In genomic region chr2:122149316-122149715, GRCm38 (mm10) we compare ENCODE assay signal across 11 mouse cellular contexts. TPM values are rescaled to one million over a fixed set of nuclear protein-coding genes. Genes with fewer than 3 reads are reported as not detected.
DNase-seq lines count a peak whose midpoint lies in the region; ATAC-seq and TF ChIP-seq lines count a peak whose summit lies in the region.
"Had no signal": no experiment of that assay in that cellular context is flagged by ENCODE, and none has a peak within 500 bp of the region (broad histone marks: within the 10 kb centered on the region; RNA-seq: fewer than 3 reads in every experiment).

No protein-coding gene starts in this region.

- H3K36me3 ChIP-seq in heart, adult 2 months (ENCODE audit: control insufficient read depth, insufficient read depth, low read length), result peaks cover 23% of the 10 kb centered on the region
- H3K36me3 ChIP-seq in lung, embryonic 15.5 days, result peaks cover 16% of the 10 kb centered on the region; the same call in 1 of the 2 replicates
- H3K36me3 ChIP-seq in intestine, embryonic 15.5 days, result no peaks in the 10 kb centered on the region
- no peaks in the 10 kb centered on the region for H3K36me3 ChIP-seq in stomach, embryonic 15.5 days
- H3K36me3 ChIP-seq: neural tube, embryonic 12.5 days had no signal

- intact Hi-C loops in heart, adult 2 months (cut with DNase I), result no loop called here

- TF ChIP-seq POLR2A in heart, adult 2 months (IDR thresholded peaks at IDR 0.05; ENCODE audit: insufficient read depth, low read depth, low read length), result no peak

- peaks cover 8% of the 10 kb centered on the region for H3K4me1 ChIP-seq in heart, adult 2 months (ENCODE audit: control insufficient read depth, insufficient read depth, low read length)
- peaks cover 9% of the 10 kb centered on the region; the same call in 1 of the 2 replicates for H3K4me1 ChIP-seq in lung, embryonic 15.5 days
- no peaks in the 10 kb centered on the region for H3K4me1 ChIP-seq in intestine, embryonic 15.5 days (replicated peaks)
- H3K4me1 ChIP-seq in stomach, embryonic 15.5 days, result peaks cover 16% of the 10 kb centered on the region; the same call in 1 of the 2 replicates

- H3K9me3 ChIP-seq in lung, embryonic 15.5 days, result no peaks in the 10 kb centered on the region
- H3K9me3 ChIP-seq in intestine, embryonic 15.5 days, result no peaks in the 10 kb centered on the region
- H3K9me3 ChIP-seq in stomach, embryonic 15.5 days, result no peaks in the 10 kb centered on the region
- H3K9me3 ChIP-seq: neural tube, embryonic 12.5 days had no signal

- H3K27me3 ChIP-seq in heart, adult 2 months (ENCODE audit: control insufficient read depth, insufficient read depth, low read length), result no peaks in the 10 kb centered on the region
- no peaks in the 10 kb centered on the region for H3K27me3 ChIP-seq in lung, embryonic 15.5 days
- H3K27me3 ChIP-seq in intestine, embryonic 15.5 days (replicated peaks), result no peaks in the 10 kb centered on the region
- no peaks in the 10 kb centered on the region for H3K27me3 ChIP-seq in stomach, embryonic 15.5 days (replicated peaks)
- H3K27me3 ChIP-seq: neural tube, embryonic 12.5 days had no signal

- peaks cover 2% of the 10 kb centered on the region for H3K79me2 ChIP-seq in heart, adult 2 months (replicated peaks; ENCODE audit: control insufficient read depth, insufficient read depth, low read length)

- H3K4me2 ChIP-seq in lung, embryonic 15.5 days, result peak overlapping the region; percentile 55
- peak overlapping the region; percentile 66; the same call in 1 of the 2 replicates for H3K4me2 ChIP-seq in intestine, embryonic 15.5 days (replicated peaks)
- H3K4me2 ChIP-seq in stomach, embryonic 15.5 days, result peak overlapping the region; percentile 81; the same call in 1 of the 2 replicates

- DNase-seq in heart, adult 2 months, result no peak
- no peak for DNase-seq in heart, adult 8-10 months (ENCODE audit: low spot score)
- DNase-seq in lung, postnatal 36 days, result no peak
- DNase-seq in left cerebral cortex, adult 9 months (ENCODE audit: low spot score in 2 of 2), result no peak
- DNase-seq: adrenal gland, postnatal 14 days; left cerebral cortex, postnatal 4 days had no signal

- no peak for ATAC-seq in lung, embryonic 15.5 days (ENCODE audit: borderline replicate concordance, extremely low read depth, low FRiP score, low TSS enrichment)
- ATAC-seq in intestine, embryonic 15.5 days, result no peak
- ATAC-seq in stomach, embryonic 15.5 days (ENCODE audit: insufficient read depth, low FRiP score, low read depth), result no peak
- ATAC-seq in granulocyte monocyte progenitor cell, adult 5-6 weeks (replicated peaks; ENCODE audit: poor library complexity, severe bottlenecking), result no peak

- no peak for TF ChIP-seq EP300 in heart, adult 2 months (IDR thresholded peaks at IDR 0.05; ENCODE audit: insufficient read depth, low read depth, low read length)

- no peak overlapping the region for H3K27ac ChIP-seq in heart, adult 2 months
- H3K27ac ChIP-seq in lung, embryonic 15.5 days, result no peak overlapping the region
- no peak overlapping the region for H3K27ac ChIP-seq in intestine, embryonic 15.5 days
- H3K27ac ChIP-seq in stomach, embryonic 15.5 days, result no peak overlapping the region
- H3K27ac ChIP-seq: neural tube, embryonic 12.5 days had no signal

- H3K4me3 ChIP-seq in heart, adult 2 months, result peak overlapping the region; percentile 79
- no peak overlapping the region for H3K4me3 ChIP-seq in lung, embryonic 15.5 days
- H3K4me3 ChIP-seq in intestine, embryonic 15.5 days (replicated peaks), result 0 out of 2 replicates have a peak overlapping the region, but pooled peaks have one; percentile 62
- no peak overlapping the region for H3K4me3 ChIP-seq in stomach, embryonic 15.5 days (replicated peaks)

- WGBS in heart, adult 2 months, result 57% methylated on average over 6 of the region's 6 CpGs
- 91% methylated on average over 6 of the region's 6 CpGs for WGBS in lung, embryonic 15.5 days
- WGBS in intestine, embryonic 15.5 days, result 87% methylated on average over 6 of the region's 6 CpGs
- WGBS in stomach, embryonic 15.5 days, result 91% methylated on average over 6 of the region's 6 CpGs

- no peak overlapping the region; the same call in 1 of the 2 replicates for H3K9ac ChIP-seq in heart, adult 2 months (ENCODE audit: low read depth, low read length)
- no peak overlapping the region for H3K9ac ChIP-seq in lung, embryonic 15.5 days
- H3K9ac ChIP-seq in intestine, embryonic 15.5 days, result no peak overlapping the region
- H3K9ac ChIP-seq in stomach, embryonic 15.5 days, result no peak overlapping the region
- H3K9ac ChIP-seq: neural tube, embryonic 12.5 days had no signal

- no peak for TF ChIP-seq CTCF in heart, adult 2 months (IDR thresholded peaks at IDR 0.05)

RNA-seq across cellular contexts. Expression of gene B2m, which starts 1.8 kb away (rescaled TPM):
- total RNA-seq in heart, adult 2 months (2021), result 100 to 1,000 TPM; 201 to 240 TPM
- 400 and 574 TPM in 2 replicates for polyA plus RNA-seq in heart, adult 2 months (2012; rRNA removed)
- 100 to 1,000 TPM; 199 to 255 (median 220) TPM for total RNA-seq in heart, adult 8-10 months (2022)
- polyA plus RNA-seq in lung, embryonic 15.5 days (2015; fragmentation: Nextera tagmentation; extraction: Ambion mirVana), result 350 and 374 TPM in 2 replicates
- 367 and 406 TPM in 2 replicates for polyA plus RNA-seq in intestine, embryonic 15.5 days (2015; fragmentation: Nextera tagmentation; extraction: Ambion mirVana)
- 338 and 449 TPM in 2 replicates for polyA plus RNA-seq in stomach, embryonic 15.5 days (2015; fragmentation: Nextera tagmentation; extraction: Ambion mirVana)
- total RNA-seq in granulocyte monocyte progenitor cell, adult 5-6 weeks (2014; fragmentation: Nextera tagmentation), result 1,957 and 2,269 TPM in 2 replicates
- 1,824 and 1,957 TPM in 2 replicates for total RNA-seq in granulocyte monocyte progenitor cell, adult 5-6 weeks (2017)

RNA-seq across cellular contexts. Expression of gene Trim69, which starts 11.2 kb away (rescaled TPM):
- not detected for total RNA-seq in heart, adult 2 months (2021)
- 0.15 TPM in 1 of 2 replicates, not detected in the other for polyA plus RNA-seq in heart, adult 2 months (2012; rRNA removed)
- under 1 TPM in 1 of 4 experiments, not detected in 3; 0.22 TPM for total RNA-seq in heart, adult 8-10 months (2022)
- 0.11 TPM in 1 of 2 replicates, not detected in the other for polyA plus RNA-seq in lung, embryonic 15.5 days (2015; fragmentation: Nextera tagmentation; extraction: Ambion mirVana)
- 0.09 TPM in 1 of 2 replicates, not detected in the other for polyA plus RNA-seq in intestine, embryonic 15.5 days (2015; fragmentation: Nextera tagmentation; extraction: Ambion mirVana)
- not detected in 2 replicates for polyA plus RNA-seq in stomach, embryonic 15.5 days (2015; fragmentation: Nextera tagmentation; extraction: Ambion mirVana)
- 0.56 TPM in 1 of 2 replicates, not detected in the other for total RNA-seq in granulocyte monocyte progenitor cell, adult 5-6 weeks (2014; fragmentation: Nextera tagmentation)
- total RNA-seq in granulocyte monocyte progenitor cell, adult 5-6 weeks (2017), result not detected in 2 replicates
- total RNA-seq: adrenal gland, postnatal 14 days; left cerebral cortex, postnatal 4 days had no signal
- polyA plus RNA-seq: neural tube, embryonic 12.5 days had no signal

RNA-seq across cellular contexts. Expression of gene Spg11, which starts 31.1 kb away (rescaled TPM):
- 10 to 100 TPM; 10.8 to 11.3 TPM for total RNA-seq in heart, adult 2 months (2021)
- 3.8 and 6.7 TPM in 2 replicates for polyA plus RNA-seq in heart, adult 2 months (2012; rRNA removed)
- total RNA-seq in heart, adult 8-10 months (2022), result 10 to 100 TPM; 10.8 to 11.7 (median 11.6) TPM
- polyA plus RNA-seq in lung, embryonic 15.5 days (2015; fragmentation: Nextera tagmentation; extraction: Ambion mirVana), result 8.8 and 10.2 TPM in 2 replicates
- polyA plus RNA-seq in intestine, embryonic 15.5 days (2015; fragmentation: Nextera tagmentation; extraction: Ambion mirVana), result 8.5 TPM in 2 replicates
- 7.7 and 9.9 TPM in 2 replicates for polyA plus RNA-seq in stomach, embryonic 15.5 days (2015; fragmentation: Nextera tagmentation; extraction: Ambion mirVana)
- 12.2 and 13.2 TPM in 2 replicates for total RNA-seq in granulocyte monocyte progenitor cell, adult 5-6 weeks (2014; fragmentation: Nextera tagmentation)
- total RNA-seq in granulocyte monocyte progenitor cell, adult 5-6 weeks (2017), result 10.7 and 12.5 TPM in 2 replicates

RNA-seq across cellular contexts. Expression of gene Patl2, which starts 36.7 kb away (rescaled TPM):
- total RNA-seq in heart, adult 2 months (2021), result not detected
- polyA plus RNA-seq in heart, adult 2 months (2012; rRNA removed), result not detected in 2 replicates
- not detected for total RNA-seq in heart, adult 8-10 months (2022)
- polyA plus RNA-seq in lung, embryonic 15.5 days (2015; fragmentation: Nextera tagmentation; extraction: Ambion mirVana), result not detected in 2 replicates
- polyA plus RNA-seq in intestine, embryonic 15.5 days (2015; fragmentation: Nextera tagmentation; extraction: Ambion mirVana), result not detected in 2 replicates
- polyA plus RNA-seq in stomach, embryonic 15.5 days (2015; fragmentation: Nextera tagmentation; extraction: Ambion mirVana), result not detected in 2 replicates
- not detected in 2 replicates for total RNA-seq in granulocyte monocyte progenitor cell, adult 5-6 weeks (2014; fragmentation: Nextera tagmentation)
- total RNA-seq in granulocyte monocyte progenitor cell, adult 5-6 weeks (2017), result not detected in 2 replicates
- total RNA-seq: left cerebral cortex, postnatal 4 days had no signal
- polyA plus RNA-seq: neural tube, embryonic 12.5 days had no signal

RNA-seq across cellular contexts. Expression of gene Terb2, which starts 36.8 kb away (rescaled TPM):
- not detected for total RNA-seq in heart, adult 2 months (2021)
- not detected in 2 replicates for polyA plus RNA-seq in heart, adult 2 months (2012; rRNA removed)
- total RNA-seq in heart, adult 8-10 months (2022), result not detected
- not detected in 2 replicates for polyA plus RNA-seq in lung, embryonic 15.5 days (2015; fragmentation: Nextera tagmentation; extraction: Ambion mirVana)
- not detected in 2 replicates for polyA plus RNA-seq in intestine, embryonic 15.5 days (2015; fragmentation: Nextera tagmentation; extraction: Ambion mirVana)
- not detected in 2 replicates for polyA plus RNA-seq in stomach, embryonic 15.5 days (2015; fragmentation: Nextera tagmentation; extraction: Ambion mirVana)
- total RNA-seq in granulocyte monocyte progenitor cell, adult 5-6 weeks (2014; fragmentation: Nextera tagmentation), result not detected in 2 replicates
- total RNA-seq in granulocyte monocyte progenitor cell, adult 5-6 weeks (2017), result not detected in 2 replicates
- total RNA-seq: adrenal gland, postnatal 14 days; left cerebral cortex, postnatal 4 days had no signal
- polyA plus RNA-seq: neural tube, embryonic 12.5 days had no signal

Comparison
In these comparisons a context has a peak if more than half of its experiments do, and no peak if none do; other contexts are left out.
1. H3K4me3 ChIP-seq: peak in heart, adult 2 months (single experiment) and intestine, embryonic 15.5 days (single experiment); none in lung, embryonic 15.5 days (single experiment) and stomach, embryonic 15.5 days (single experiment).
2. Peak in every context shown above with its lines, with median percentiles within 50 percentile points of each other: H3K4me2 ChIP-seq.